Mouse (Mus musculus): ENCODE measurements around the gene Gcnt7. TPM values are rescaled to one million over a fixed set of nuclear protein-coding genes. Genes with fewer than 3 reads are reported as not detected.

The Gcnt7 gene
- total RNA-seq, 2 experiments from 2014 or later: not detected

GRCm38 (mm10) chr2:172404239-172404638, 54.2 kb downstream of the Gcnt7 start:
- no peak for DNase-seq

GRCm38 (mm10) chr2:172401116-172401825, 57.1 kb downstream of the Gcnt7 start:
- DNase-seq: no peak

Other genes starting within 250 kb of the Gcnt7 start
- gene Mc3r, start 210.1 kb downstream of the Gcnt7 start, total RNA-seq (2021): not detected
- 1 to 10 TPM; 7.3 to 8.1 TPM for gene Fam210b, start 113.0 kb downstream of the Gcnt7 start, total RNA-seq (2021)
- gene Aurka, start 88.1 kb downstream of the Gcnt7 start, total RNA-seq (2021): 10 to 100 TPM; 38.5 to 44.6 TPM
- gene Cstf1, start 87.9 kb downstream of the Gcnt7 start, total RNA-seq (2021): 10 to 100 TPM; 29.8 to 31.4 TPM
- gene Cass4, start 64.8 kb downstream of the Gcnt7 start, total RNA-seq (2021): under 1 TPM; 0.27 to 0.29 TPM
- 10 to 100 TPM; 39.3 to 41.1 TPM for gene Rtf2, start 18.0 kb downstream of the Gcnt7 start, total RNA-seq (2021)
- gene Fam209, start 13.9 kb upstream of the Gcnt7 start, total RNA-seq (2021): under 1 TPM in 1 of 2 experiments, not detected in 1; 0.55 TPM
- gene Tfap2c, start 91.0 kb upstream of the Gcnt7 start, total RNA-seq (2021): not detected

Data from heart, postnatal 4 days (tissue).